Comparison of ENCODE assay signal across 11 mouse cellular contexts in the genomic region with DNA sequence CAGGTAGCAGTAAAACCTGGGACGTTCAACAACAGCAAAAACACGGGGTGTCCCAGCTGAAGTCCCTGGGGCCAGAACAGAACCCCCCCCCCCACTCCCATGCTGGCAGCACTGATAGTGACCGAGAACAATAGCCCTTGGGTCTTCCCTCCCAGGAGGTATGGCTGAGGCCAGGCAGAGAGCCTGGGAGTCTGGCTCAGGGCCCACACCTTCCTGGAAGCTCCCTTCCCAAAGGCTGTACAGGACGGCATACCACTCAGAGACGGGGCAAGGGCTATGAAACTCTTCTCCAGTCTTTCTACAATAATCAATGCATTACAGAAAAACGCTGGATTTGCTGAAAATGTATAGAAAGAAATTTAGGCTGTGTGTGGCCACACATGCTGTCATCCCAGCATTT.
"Had no signal": no experiment of that assay in that cellular context is flagged by ENCODE, and none has a peak within 500 bp of the region (broad histone marks: within the 10 kb centered on the region; RNA-seq: fewer than 3 reads in every experiment).

No protein-coding gene starts in this region.

- H3K36me3 ChIP-seq: limb, embryonic 13.5 days; midbrain, embryonic 13.5 days; neural tube, embryonic 15.5 days had no signal

- DNase-seq: kidney, postnatal 4 days; left cerebral cortex, postnatal 4 days; right cerebral cortex, adult 18-20 months; right cerebral cortex, postnatal 25 days; thymus, postnatal 36 days had no signal

- H3K27ac ChIP-seq: layer of hippocampus, adult 2 months; limb, embryonic 13.5 days; liver, embryonic 14.5 days; midbrain, embryonic 13.5 days; neural tube, embryonic 15.5 days had no signal

- H3K4me1 ChIP-seq: limb, embryonic 13.5 days; midbrain, embryonic 13.5 days; neural tube, embryonic 15.5 days had no signal

- H3K27me3 ChIP-seq: limb, embryonic 13.5 days; midbrain, embryonic 13.5 days; neural tube, embryonic 15.5 days had no signal

- H3K9me3 ChIP-seq: limb, embryonic 13.5 days; midbrain, embryonic 13.5 days; neural tube, embryonic 15.5 days had no signal

- H3K4me3 ChIP-seq: layer of hippocampus, adult 2 months; limb, embryonic 13.5 days; midbrain, embryonic 13.5 days; myocyte; neural tube, embryonic 15.5 days had no signal
